Mouse (Mus musculus): Measurements from ENCODE around the gene Ddx23.

Gene Ddx23

DNA sequence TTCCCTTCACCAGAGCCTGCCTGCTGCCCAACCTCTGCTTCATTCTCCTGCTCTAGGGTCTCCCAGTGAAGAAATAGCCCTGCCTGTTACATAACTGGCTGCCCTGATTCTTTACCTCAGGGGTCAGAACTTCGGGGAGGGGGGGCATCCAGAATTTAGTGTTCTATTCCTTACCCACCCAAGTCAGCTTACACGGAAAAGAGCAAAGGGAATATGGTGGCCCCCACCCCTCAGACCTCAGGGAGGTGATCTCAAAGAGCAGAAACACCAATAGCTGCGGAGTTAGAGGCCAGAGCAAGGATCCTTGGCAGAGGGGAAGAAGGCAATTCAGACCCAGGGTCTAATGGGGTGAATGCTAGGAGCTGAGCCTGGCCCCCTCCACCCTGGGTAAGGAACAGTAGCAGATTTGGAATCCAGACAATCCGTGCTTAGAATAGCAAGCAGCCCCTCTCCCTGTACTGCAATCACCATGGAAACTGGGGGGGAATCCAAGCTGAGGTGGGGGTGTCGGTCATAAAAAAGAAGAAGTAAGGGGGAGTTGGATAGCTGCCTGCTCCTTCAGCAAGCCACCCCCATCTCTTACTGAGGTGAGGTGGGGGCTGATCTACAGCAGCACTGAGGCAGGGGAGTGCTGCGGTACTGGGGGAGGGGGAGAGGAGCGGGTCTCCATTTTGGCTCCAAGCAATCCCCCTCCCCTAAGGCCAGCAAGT is 11.7 kb upstream of the Ddx23 start:
- no peak for DNase-seq

DNA sequence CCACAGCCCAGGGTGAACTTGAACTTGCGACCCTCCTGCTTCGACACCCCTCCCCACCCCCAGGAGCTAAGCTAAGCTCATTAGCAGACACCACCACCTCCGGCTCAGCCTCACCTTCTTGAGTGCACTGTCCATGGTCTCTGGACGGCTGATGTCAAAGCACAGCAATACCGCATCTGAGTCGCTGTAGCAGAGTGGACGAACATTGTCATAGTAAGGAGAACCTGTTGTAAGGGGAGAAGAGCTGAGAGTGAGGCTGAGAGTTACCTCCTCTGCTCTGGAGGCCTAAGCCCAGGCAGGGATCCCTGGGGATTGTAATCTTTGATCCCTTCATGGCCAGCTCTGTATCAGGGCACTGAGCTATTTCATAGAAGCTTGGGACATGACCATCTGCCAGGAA is 11.0 kb upstream of the Ddx23 start:
- no peak for DNase-seq

DNA sequence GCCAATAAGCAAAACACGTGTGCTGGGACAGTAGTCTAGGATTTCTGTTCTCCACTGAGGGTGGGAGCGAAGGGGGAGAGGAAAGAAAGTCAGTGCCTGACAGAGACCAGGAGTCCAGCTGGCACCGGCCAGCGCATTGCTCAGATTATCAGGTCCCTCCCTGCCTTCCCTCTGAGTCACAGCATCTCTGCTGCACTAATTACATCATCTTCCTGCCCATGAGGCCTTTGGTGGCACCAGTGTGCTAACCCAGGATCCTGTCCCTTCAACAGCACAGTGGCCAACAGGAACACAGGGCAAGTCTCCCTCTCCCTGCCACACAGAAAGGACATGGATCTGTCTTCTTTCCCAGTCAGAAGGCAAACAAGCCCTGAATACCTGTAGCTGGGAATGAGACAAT is 9.9 kb upstream of the Ddx23 start:
- no peak for DNase-seq

DNA sequence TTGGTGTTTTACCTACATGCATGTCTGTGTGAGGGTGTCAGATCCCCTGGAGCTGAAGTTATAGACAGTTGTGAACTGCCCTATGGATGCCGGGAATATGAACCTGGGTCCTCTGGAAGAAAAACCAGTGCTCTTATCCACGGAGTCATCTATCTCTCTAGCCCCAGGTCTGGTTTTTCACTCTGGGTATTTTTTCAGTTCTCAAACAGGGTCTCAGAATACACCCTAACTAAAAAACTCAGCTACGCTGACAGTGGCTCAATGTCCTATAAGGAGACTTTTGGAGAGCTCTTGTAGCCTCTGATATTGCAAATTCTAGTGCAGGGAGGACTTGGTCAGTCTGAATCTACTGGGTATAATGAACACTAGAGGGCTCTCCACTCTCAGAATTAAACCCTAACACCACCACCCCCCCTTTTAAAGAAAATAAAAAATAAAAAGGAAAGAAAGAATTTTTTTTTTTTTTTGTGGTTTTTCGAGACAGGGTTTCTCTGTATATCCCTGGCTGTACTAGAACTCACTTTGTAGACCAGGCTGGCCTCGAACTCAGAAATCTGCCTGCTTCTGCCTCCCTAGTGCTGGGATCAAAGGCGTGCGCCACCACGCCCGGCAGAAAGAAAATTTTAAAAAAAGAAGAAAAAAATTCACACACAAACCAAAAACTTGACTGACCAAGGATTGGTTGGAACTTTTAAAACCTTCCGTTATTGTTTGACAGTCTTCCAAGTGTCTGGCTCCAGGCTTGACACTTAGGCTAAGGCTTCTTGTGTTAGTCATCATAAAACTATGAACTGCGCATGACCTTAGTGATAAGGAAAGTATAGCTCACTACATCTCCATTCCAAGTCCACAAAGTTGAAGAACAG is 1.6 kb upstream of the Ddx23 start:
- no peak for DNase-seq

DNA sequence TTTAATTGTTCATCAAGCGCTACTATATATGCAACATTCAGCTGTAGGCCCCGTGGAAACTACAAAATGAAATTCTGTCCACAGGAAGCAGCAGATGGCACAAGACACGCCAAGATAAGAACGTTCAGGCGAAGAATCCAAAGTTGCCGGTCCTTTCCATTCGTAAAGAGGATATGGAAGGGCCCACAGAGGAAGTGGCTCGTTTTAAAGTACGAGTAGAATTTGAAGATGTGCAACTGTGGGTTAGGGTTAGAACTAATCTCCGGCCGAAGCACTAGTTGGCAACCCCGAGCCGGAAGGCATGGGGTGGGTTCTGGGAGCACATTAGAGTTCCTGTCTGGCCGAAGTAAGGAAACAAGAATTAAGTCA is 512 bp downstream of the Ddx23 start:
- DNase-seq: no peak

DNA sequence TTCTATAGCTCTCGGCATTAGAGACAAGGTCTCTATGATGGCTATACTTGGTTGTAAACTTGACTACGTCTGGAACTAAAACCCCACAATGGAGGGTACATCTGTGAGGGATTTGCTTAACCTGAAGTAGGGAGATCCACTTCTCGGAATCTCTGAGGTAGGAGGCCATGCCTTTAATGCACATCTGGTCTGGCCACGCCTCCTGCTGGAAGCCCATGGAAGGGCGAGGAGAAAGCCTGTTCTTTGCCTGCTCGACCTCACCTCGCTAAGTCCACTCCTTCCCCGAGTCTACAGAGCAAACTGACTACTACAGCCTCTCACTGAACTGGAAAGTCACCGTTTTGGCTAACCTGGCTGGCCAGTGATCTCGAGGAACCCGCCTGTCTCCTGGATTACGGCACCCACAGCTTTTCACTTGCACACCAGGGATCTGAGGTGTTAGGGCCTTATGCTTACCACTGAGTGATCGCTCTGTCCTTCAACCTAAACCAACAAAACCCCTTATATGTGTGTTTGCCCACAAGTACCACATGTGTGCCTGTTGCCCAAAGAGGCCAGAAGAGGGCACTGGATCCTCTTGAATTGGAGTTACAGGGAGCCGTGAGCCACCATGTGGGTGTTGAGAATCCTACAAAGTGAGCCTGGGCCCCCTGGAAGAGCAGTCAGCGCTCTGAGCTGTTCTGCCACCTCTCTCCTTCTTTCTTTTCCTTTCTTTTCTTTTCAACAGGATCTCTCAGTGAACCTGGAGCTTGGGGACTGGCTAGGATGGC is 5.5 kb downstream of the Ddx23 start:
- DNase-seq: no peak

DNA sequence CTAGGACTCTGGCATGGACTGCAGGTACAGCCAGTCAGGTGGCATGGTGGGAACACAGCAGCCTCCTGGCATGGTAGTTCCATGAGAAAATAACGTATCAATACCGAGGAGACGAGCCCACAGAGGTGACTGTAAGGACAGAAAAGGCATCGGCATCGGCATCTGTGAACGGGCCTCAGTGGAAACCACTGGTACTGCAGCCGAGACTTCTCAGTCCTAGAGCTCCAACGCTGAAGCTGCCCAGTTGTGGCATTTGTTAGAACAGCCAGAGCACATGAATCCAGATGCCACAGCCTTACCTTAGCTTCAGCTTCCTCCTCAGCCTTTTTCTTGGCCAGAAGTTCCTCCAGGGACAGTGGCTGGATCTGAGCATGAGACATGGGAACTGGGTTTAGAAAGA is 10.5 kb downstream of the Ddx23 start:
- no peak for DNase-seq

DNA sequence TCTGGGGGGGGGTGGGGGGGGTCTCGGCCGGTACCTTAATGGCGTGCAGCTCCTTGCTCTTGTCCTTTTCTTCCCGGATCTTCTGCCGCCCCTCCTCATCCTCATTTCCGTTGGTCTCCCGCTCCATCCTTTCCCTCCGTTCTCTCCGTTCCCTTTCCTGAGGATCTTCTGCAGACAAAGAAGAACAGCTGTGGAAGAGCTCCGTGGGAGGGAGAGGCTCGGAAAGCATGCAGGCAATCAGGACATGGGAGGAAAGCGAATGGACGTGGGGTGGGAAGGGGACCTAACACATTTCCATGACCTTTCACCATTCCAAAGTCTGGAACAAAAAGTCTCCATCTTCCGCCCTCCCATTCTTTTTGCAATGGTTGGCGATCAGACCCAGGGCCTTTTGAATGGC is 11.3 kb downstream of the Ddx23 start:
- no peak for DNase-seq

DNA sequence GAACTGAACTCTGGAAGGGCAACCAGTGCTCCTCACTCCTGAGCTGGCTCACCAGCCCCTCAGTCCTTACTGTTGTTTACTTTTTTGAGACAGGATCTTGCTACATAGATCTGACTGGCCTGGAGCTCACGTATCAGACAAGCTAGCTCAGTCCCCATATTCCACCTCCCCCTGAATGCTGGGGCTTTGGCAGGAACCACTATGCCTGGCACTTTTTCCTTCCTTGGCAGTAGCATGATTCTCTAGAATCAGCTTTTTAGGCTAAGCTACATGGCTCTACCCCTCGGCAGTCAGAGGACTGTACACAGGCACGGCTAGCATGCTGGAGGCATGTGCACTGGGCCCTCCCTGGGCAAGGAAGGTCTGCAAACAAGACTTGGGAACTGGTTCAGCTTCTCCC is 14.6 kb downstream of the Ddx23 start:
- no peak for DNase-seq

DNA sequence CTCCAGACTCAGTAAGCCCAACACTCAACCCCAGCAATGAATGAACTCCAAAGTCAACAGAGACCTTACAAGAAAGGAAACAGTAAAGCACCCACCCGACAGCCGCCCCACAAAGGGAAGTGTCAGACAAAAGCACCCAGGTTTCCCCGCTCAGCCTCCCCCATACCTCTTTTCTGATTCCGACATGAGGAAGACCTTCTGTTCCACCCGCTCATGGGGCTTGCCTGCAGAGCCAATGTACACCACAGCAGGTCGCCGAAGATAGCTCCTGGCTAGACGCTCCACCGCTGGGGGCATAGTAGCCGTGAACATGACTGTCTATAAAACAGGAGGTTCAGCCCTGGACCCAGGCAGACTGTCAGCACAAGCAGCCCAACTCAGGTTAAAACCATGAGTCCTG is 15.4 kb downstream of the Ddx23 start:
- DNase-seq: no peak

DNA sequence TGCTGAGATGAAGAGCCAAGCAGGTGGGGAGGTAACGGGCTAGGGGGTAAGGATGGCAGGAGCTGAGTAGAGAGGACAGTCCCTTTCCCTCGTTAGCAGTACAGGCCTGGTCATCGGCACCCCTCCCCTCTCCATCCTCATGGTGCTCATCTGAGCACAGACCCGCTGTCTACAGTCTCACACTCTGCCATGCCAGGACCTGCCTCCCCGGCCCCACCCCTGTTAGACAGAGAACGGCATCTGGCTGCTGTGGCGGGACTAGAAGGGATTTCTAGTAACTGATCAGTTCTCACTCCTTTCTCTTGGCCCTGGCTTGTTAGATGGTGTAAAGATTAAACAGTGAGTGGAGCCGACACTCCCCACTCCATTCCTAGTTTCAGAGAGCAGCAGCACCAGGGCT is 16.0 kb downstream of the Ddx23 start:
- DNase-seq: no peak

DNA sequence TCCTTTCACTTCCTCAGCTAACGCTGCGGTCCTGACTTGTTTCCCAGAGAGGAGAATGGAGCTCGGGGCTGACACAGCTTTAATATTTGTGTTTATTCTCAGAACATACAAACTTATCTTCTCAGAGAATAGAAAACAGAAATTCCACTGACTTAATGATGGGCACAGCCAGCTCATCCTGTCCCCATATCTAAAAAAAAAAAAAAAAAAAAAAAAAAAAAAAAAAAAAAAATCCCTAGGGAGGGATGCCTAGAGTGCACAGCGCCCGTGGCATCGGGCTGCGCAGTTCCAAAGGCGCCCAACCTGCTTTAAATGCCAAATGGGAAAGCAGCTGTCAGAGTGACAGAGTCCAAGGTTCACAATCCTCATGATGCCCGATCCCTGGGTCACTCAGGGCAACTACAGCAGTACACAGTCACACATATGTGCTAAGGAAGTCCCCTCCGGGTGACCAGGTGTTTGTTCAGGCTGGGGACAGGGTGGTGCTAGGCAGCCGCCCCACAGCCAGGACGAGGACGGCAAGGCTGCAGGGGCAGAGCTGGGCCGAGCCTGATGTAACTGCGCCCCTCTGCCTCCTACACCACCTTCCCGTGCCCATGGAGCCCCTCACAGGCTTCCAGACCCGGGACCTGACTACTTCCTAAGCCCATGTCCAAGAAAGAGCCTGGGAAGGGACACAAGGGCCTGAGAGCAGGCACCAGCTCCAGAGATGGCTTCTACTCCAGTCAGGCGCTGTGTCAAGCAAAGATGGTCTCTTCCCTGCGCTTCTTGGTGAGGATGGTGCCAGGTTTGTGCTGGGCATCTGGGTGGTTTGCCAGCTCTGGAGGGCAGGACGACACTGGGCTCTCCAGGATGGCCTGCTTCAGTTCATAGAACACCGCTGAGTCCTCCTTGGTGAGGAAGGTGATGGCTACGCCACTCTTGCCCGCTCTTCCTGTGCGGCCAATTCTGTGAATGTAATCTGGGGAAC is 17.4 kb downstream of the Ddx23 start:
- DNase-seq: no peak

DNA sequence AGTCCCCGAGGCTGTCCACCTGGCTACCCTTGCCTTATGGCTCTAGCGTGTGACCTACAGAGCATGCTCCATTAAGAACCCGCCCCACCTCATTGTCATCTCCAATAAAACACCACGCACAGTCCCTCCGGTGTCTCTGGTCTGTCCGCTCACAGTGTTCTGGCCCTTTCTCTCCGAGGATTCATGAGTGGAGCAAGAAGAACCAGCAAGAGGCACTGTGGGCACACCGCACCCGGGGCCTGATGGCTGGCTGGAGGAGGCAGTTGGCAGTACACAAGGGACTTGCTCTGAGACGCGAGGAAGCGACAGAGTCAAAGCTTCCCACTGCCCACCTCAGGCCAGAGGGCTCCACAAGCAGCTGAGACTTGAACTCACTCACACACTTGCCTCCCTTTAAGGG is 18.3 kb downstream of the Ddx23 start:
- DNase-seq: no peak

DNA sequence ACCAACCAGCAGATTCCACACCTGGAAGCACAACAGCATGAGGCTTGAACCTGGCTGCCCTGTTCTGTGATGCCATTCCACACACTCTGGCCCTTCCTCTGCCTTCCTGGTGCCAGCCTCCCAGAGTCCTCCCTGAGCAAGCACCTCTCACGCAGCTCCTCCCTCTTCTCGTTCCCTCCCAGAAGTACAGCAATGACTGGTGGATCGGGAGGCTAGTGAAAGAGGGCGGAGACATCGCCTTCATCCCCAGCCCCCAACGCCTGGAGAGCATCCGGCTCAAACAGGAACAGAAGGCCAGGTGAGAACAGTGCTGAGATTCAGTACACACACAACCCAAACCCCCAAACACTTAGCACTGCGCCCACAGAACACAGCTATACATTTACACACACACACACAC is 22.5 kb downstream of the Ddx23 start:
- no peak for DNase-seq

DNA sequence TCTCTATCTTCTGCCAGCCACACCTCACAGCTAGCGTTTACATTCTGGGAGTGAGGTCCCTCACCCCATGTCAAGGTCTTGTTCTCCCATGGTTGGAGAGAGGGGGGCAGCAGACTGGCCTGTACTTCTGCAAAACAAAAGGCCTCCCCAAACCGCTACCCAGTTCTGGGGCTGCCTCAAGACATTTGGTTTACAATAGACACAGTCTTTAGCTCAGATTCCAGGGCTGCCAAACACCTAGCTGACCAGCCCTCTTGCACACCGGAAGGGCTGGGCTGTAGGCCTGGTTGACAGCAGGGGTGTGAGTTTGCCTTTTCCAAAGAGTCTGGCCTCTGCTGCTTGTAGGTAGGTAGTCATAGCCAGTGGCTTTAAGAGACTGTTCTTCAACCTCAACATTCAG is 25.5 kb downstream of the Ddx23 start:
- no peak for DNase-seq

DNA sequence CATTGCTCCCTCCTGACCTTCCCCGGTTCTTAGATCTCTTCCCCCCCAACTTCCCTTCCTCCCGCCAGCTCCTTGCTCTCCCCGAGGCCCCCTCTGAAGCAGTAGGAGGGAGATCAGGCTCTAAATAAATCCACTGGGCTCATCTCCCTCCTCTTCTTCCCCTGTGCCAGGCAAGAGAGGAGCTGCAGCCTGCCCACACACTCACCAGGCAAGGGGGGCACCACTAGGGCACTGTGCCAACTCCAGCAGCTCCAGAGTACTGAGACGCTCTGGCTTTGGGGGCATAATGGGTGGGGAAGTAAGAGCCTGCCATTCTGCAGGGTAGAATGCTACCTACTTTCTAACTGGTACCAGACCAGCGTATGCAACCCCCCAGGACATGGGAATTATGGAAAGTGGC is 26.2 kb downstream of the Ddx23 start:
- DNase-seq: no peak

DNA sequence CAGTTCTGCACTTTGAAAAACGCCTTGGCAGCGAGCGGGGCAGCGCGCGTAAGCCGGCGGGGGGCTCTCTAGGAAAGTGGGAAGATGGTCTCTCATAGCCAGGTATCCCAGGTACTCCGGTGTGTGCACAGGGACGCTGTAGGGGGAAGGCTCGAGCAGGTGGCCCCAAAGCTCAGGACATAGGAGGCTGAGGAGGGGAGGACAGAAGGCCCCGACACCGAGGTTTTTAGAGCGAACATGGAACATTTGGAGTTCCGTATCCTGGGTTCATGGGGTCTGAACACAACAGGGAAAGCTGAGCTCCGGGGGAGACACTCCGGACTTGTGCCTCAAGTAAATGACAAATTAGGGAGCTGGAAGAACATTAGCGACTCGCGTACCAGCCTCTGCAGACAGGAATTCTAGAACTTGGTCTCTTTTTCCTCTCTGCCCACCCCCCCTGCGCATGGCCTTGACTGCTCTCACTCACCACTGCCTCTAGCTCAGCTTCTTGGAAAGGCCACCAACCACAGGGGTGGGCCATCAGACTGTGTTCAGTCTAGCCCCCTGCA is 27.3 kb downstream of the Ddx23 start:
- no peak for DNase-seq

DNA sequence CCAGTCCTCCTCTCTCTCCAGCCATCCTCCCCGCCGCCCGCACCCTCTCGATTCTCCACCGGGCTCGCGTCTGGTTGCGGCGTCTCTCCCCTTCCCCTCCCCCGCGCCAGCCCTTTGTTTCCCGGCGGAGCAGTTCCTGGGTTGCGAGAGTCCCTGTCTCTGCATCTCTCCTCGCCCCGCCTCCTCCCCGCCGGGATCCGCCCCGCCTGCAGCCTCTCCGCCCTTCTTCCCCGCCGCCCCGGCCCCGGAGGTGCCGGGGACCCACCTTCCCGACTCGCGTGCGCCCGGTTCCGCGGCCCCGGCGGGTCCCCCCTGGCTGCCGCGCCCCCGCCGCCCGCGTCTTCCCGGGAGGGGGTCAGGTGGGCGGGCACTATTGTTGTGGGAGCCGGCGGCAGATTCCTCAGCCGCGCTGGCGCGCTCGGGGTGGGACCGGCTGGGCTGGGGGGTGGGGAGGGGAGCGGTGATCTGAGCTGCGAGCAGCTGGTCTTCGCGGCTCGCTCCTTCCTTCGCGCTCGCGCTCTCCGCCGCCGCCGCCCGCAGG is 28.1 kb downstream of the Ddx23 start:
- peak; percentile 84 for DNase-seq

DNA sequence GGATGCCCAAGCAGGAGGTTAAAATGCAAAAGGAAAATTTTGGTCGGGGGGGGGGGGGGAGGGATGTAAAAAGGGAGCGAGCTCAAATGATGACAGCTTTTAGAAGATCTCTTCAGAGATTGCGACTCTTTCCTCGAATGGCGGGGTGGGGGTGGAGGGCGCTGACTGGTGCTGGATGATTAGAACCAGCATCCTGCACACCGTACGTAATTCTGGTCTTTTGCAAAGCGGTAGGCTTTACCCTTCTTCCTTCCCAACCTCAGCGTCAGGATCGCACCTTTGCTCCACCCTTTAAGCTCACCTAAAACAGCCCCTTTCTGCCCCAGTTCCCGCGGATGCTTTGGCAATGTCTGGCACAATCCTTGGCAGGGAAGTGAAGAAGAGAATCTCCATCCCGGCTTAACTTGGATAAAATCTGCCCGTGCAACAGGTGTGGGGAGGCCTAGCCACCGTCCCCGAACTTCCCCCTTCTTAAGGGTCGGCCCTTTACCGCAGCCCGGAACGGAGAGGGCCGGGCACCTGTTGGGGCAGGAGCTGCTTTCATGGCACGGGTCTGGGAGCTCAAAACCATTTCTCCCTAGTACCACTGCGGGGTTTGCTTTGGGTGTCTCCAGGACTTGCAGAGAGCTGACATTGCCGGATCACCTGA is 28.7 kb downstream of the Ddx23 start:
- DNase-seq: no peak

DNA sequence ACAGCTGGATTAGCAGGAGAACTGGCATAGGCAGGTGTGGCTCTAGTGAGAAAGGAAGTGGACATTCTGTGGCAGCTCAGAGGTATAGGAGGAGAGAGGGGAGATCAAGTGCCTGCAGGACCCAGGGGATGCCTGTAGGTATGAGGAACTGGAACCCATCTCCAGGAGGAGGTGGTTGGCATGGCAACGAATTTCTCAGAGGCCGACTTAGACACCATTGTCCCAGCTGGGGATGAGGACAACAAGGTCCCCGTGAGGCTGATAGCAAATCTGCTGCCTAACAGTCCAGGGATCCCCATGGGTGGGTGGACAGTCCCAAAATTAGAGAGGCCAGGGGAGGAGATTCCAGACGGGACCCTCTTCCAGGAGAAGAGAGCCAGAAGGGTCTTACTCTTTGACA is 29.8 kb downstream of the Ddx23 start:
- no peak for DNase-seq

DNA sequence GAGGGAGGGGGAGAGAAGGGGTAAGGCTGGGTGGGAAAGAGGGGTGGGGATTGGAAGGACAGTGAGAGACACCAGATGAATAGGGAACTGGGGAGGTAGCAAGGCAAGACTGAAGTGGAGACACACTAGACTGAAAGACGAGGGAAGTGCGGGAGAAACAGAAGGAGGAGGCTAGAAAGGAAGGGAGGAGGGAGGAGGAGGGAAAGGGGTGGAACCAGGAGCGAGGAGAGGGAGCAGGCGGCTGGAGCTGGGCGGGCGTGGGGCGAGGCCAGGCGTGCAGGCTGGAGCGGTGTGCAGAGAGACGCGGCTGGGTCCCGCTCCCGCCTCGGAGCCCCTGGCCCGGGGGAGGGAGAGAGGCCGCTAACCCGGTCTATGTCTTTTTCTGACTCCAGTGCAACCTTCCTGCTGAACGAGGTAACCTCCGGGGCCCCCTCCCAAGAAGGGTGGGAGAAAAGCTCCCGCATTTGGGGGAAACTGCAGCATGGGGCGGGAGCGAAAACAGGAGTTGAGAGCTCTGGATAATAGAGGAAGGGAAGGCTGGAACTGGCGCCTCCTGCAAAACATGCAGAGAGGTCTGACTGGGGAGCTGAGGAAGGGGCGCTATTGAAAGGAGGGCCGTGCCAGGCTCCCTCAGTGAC is 30.5 kb downstream of the Ddx23 start:
- peak; percentile 71 for DNase-seq
